Mouse (Mus musculus): ENCODE measurements around the gene Dcaf7.

GRCm38 (mm10) chr11:106083708-106084701 lies 47.3 kb downstream of the Dcaf7 start, which contains the start of gene Map3k3:
- TF ChIP-seq POLR2A (IDR thresholded peaks at IDR 0.05; ENCODE audit: low read depth, low read length) (peak; percentile 92), CTCF (IDR thresholded peaks at IDR 0.05; ENCODE audit: extremely low read depth, insufficient read depth, insufficient read length, insufficient replicate concordance) (no peak)
